Mouse (Mus musculus): ENCODE measurements around the gene Pycr1. TPM values are rescaled to one million over a fixed set of nuclear protein-coding genes. Genes with fewer than 3 reads are reported as not detected.

Pycr1 gene
- polyA plus RNA-seq, 1 experiment from 2014 or later = 29.9 TPM

DNA sequence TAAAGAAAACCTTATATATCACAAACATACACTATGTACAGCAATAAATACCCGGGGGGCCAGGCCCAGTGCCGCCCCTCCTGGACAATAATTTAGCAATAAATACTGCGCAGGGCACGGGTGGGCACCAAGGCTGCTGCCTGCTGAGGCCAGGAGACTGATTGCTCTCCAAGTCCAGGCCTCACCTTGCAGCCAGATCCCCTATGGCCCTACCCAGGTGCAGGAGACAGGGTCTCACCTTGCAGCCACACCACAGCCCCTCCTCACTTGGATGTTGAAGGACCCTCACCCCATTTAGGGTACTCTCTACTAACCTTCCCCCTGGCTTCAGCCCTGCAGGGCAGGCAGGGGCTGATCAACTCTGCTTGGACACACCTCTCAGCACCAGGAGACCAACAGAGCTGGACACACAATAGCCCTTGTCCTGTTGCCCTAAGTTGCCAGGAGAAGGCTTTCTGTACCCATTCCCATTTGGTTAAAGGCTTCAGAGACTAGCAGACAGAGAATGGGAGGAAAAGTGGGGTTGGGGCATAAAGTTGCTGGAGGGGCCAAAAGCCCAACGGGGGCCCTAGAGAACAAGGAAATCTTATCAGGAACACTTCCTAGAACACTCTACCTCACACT lies 18.3 kb downstream of the Pycr1 start, which contains the start of gene Sirt7:
Sirt7 (minus strand) TSS at position 89 of the 624 bp plus-strand sequence.
- H3K4me1 ChIP-seq (replicated peaks) = peaks cover 18% of the 10 kb centered on the region
- no peaks in the 10 kb centered on the region for H3K27me3 ChIP-seq
- peak within 1 kb of the TSS; percentile 98 for H3K4me3 ChIP-seq (replicated peaks)
- ATAC-seq (ENCODE audit: insufficient number of reproducible peaks, insufficient read depth, low FRiP score, low TSS enrichment, low read depth) = no peak
- no peaks in the 10 kb centered on the region for H3K9me3 ChIP-seq
- peak within 1 kb of the TSS; percentile 99 for H3K4me2 ChIP-seq
- WGBS = 15% methylated on average over 5 of the region's 5 CpGs
- peaks cover 61% of the 10 kb centered on the region for H3K36me3 ChIP-seq
- peak within 1 kb of the TSS; percentile 77 for H3K9ac ChIP-seq (replicated peaks)
- H3K27ac ChIP-seq = peak within 1 kb of the TSS; percentile 80

DNA sequence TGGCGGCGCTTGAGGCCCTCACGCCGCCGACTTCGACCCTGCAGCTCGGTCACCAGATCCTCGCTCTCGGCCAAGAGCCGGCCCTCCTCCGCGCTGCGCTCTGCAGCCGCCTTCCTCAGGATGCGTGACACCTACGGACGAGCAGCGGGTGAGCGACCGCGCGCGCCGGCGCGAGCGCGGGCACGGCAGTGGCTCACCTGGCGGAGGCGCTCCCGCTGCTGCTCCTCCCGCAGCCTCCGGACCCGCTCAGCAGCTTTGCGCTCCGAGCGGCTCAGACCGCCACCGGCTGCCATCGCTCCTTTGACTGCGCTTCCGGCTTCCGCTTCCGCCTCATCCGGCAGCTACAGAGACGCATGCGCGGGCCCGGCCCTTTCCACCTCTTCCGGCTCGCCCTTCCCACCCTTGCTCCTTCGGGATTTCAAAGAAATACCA lies 18.9 kb downstream of the Pycr1 start:
- Histone ChIP-seq H3K9me3 (no peaks in the 10 kb centered on the region), H3K4me1 (replicated peaks) (peaks cover 12% of the 10 kb centered on the region), H3K27me3 (no peaks in the 10 kb centered on the region), H3K9ac (replicated peaks) (peak overlapping the region; percentile 77), H3K36me3 (peaks cover 65% of the 10 kb centered on the region), H3K27ac (peak overlapping the region; percentile 80), H3K4me3 (replicated peaks) (peak overlapping the region; percentile 98), H3K4me2 (peak overlapping the region; percentile 99)
- peak; percentile 61; the same call in 1 of the 2 replicates for ATAC-seq (ENCODE audit: insufficient number of reproducible peaks, insufficient read depth, low FRiP score, low TSS enrichment, low read depth)
- WGBS = under 1% methylated on average over 52 of the region's 53 CpGs

DNA sequence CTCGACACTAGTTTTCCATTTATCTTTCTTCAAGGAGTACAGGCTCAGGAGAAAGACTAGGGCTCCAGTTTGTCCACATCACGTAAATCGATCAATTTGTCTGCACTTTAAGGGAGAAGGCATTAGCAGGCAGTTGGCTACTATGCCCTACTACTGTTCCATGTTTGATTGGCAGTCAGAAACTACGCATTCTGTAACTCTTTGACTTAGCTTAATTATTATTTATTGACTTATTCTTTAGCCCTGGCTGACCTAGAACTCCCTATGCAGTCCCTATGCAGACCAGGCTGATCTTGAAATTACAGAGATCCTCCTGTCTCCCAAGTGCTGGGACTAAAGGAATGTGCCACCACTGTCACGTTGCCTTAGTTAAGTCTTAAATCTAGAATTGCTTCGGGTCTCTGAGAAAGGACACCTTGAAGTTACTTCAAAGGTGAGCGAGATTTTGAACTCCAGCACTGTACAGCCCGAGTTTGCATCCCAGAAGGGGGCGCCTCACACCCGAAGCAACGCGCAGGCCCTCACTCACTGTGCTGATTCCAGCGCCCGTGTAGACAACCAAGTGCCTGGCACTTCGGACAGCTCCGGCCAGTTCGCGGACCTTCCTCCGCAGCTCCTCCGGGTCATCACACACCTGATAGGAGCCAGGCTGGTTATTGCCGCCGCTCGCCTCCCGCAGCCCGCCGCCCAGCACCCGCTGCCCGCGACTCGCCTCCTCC lies 19.4 kb downstream of the Pycr1 start:
- H3K36me3 ChIP-seq = peaks cover 62% of the 10 kb centered on the region
- no peaks in the 10 kb centered on the region for H3K9me3 ChIP-seq
- 13% methylated on average over 30 of the region's 30 CpGs for WGBS
- peaks cover 11% of the 10 kb centered on the region for H3K4me1 ChIP-seq (replicated peaks)
- H3K27me3 ChIP-seq = no peaks in the 10 kb centered on the region
- peak overlapping the region; percentile 98 for H3K4me3 ChIP-seq (replicated peaks)
- H3K27ac ChIP-seq = peak overlapping the region; percentile 80
- peak overlapping the region; percentile 99 for H3K4me2 ChIP-seq
- peak overlapping the region; percentile 77 for H3K9ac ChIP-seq (replicated peaks)
- ATAC-seq (ENCODE audit: insufficient number of reproducible peaks, insufficient read depth, low FRiP score, low TSS enrichment, low read depth) = peak; percentile 52; the same call in 1 of the 2 replicates

DNA sequence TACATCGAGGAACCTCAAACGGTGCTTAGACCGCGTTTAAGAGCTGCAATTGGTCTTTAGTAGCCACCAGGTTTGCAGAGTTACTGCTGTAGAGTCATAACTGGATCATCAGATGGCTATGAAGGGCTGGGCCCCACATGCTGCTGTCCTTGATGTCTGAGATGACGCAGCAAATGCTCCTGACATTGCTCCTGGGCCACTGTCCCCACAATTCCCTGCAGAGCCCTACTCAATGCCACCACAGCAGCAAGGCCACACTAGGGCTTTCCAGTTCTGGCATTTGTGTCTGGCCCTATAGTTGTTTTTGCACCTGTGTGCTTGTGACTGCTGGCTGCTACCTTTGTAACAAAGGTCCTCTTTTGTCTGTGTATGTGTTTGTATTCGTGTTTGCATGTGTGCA lies 20.8 kb downstream of the Pycr1 start:
- WGBS = 88% methylated on average over 6 of the region's 6 CpGs
- H3K36me3 ChIP-seq = peaks cover 66% of the 10 kb centered on the region

DNA sequence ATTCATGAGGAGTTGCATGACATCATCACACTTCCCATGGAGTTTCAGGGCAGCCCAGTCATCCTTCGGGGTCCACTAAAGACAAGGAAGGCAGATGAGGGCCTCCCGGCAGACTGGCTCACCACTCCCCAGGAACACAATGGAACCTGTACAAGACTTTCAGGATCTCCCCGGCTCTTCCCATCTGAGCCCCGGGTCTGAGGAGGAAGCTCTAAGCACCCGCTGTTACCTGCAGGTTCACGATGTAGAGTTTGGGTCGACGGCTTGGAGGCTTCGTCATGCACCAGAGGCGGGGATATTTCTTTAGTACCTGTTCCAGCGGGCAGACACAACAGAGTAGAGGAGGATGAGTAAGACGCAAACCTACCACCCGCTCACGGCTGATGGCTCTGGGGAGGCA lies 23.4 kb downstream of the Pycr1 start:
- peaks cover 56% of the 10 kb centered on the region for H3K36me3 ChIP-seq
- H3K4me1 ChIP-seq (replicated peaks) = peaks cover 24% of the 10 kb centered on the region
- no peak overlapping the region for H3K27ac ChIP-seq
- ATAC-seq (ENCODE audit: insufficient number of reproducible peaks, insufficient read depth, low FRiP score, low TSS enrichment, low read depth) = no peak
- no peaks in the 10 kb centered on the region for H3K27me3 ChIP-seq
- 92% methylated on average over 14 of the region's 14 CpGs for WGBS
- H3K4me3 ChIP-seq (replicated peaks) = no peak overlapping the region
- no peak overlapping the region for H3K4me2 ChIP-seq
- H3K9me3 ChIP-seq = no peaks in the 10 kb centered on the region
- H3K9ac ChIP-seq (replicated peaks) = no peak overlapping the region; the same call in 1 of the 2 replicates

More for the DNA sequence above, 20.8 kb downstream of the Pycr1 start:
- H3K27ac ChIP-seq = no peak overlapping the region
- no peaks in the 10 kb centered on the region for H3K9me3 ChIP-seq
- H3K27me3 ChIP-seq = no peaks in the 10 kb centered on the region
- H3K4me3 ChIP-seq (replicated peaks) = no peak overlapping the region
- no peak for ATAC-seq (ENCODE audit: insufficient number of reproducible peaks, insufficient read depth, low FRiP score, low TSS enrichment, low read depth)
- peaks cover 14% of the 10 kb centered on the region for H3K4me1 ChIP-seq (replicated peaks)
- H3K9ac ChIP-seq (replicated peaks) = no peak overlapping the region
- H3K4me2 ChIP-seq = no peak overlapping the region

DNA sequence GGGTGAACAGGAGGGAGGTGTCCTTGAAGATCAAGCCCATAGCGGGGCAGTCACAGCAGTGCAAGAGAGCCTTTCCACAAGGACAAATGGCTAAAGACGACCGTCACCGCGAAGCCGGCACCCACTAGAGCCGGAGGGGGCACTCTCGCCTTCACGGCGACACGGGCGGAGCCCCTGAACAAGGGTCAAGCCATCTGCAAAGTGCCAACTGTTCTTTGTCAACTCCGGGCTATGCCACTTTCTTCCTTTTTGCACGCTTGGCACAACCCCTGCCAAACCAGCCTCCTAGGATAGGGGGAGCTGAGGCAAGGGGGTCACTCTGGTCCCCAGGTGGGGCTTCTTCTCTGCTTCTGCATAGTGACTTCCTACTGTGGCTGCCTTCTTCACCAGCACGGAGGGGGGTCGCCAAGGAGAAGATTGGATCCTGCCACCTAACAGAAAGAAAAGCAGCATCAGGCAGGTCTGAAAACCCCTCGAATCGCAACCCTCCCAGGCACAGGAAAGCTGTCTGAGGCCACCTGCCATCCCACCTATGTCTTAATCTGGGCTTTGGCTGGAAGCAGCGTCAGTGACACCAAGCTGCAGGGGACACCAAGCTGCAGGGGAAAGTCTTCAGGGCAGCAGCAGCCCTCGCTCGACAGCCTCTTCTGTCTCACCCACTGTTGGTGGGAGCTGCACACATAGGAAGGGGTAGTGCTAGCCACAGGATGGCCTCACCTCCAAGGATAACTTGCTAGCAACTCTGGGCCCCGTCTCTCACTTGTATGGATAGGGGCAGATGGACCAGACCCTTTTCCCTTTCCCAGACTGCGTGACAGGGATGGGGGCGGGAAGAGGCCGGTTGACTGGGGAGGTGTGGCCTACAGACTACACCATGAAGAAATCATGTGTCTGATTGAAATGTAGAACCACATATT lies 24.7 kb downstream of the Pycr1 start:
- Histone ChIP-seq H3K4me3 (replicated peaks) (no peak overlapping the region), H3K9ac (replicated peaks) (no peak overlapping the region), H3K27ac (no peak overlapping the region)

DNA sequence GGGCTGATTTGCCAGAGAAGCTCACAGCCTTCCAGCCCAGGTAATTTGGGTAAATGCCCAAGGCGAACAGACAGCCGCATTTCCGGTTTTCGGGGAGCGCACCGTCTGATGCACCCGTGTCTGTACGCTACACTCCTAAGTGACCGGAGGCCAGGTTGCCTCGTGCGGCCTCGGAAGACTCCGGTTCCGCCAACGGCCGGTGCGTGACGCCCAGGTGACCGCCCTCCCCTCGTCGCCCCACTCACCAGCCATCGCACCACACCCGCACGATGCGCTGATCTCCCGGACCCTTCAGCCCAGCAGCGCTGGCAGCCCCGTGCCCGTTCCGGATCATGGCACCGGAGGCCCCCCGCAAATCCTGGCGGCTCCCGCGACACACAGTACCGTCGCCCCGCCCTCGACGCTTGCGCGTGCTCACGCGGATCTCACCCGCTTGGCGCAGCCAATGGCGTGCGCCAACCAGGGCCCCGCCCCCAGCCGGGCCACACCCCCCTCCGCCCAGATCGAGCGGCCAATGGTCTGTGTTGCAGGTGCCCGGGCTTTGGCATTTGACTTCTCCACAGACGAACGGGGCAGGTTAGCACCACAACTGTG lies 26.0 kb downstream of the Pycr1 start, which contains the start of gene Pcyt2:
Pcyt2 (minus strand) TSS at position 418 of the 594 bp plus-strand sequence.
- WGBS = under 1% methylated on average over 54 of the region's 56 CpGs
- Histone ChIP-seq H3K27ac (peak within 1 kb of the TSS; percentile 45), H3K9me3 (no peaks in the 10 kb centered on the region), H3K4me3 (replicated peaks) (peak within 1 kb of the TSS; percentile 77), H3K4me1 (replicated peaks) (peaks cover 17% of the 10 kb centered on the region), H3K36me3 (peaks cover 75% of the 10 kb centered on the region), H3K9ac (replicated peaks) (peak within 1 kb of the TSS; percentile 78), H3K4me2 (peak within 1 kb of the TSS; percentile 83), H3K27me3 (no peaks in the 10 kb centered on the region)
- ATAC-seq (ENCODE audit: insufficient number of reproducible peaks, insufficient read depth, low FRiP score, low TSS enrichment, low read depth) = peak; percentile 91

More for the DNA sequence above, 24.7 kb downstream of the Pycr1 start:
- H3K27me3 ChIP-seq = no peaks in the 10 kb centered on the region
- 94% methylated on average over 25 of the region's 25 CpGs for whole genome bisulfite sequencing
- H3K9me3 ChIP-seq = no peaks in the 10 kb centered on the region
- no peak overlapping the region for H3K4me2 ChIP-seq
- no peak for ATAC-seq (ENCODE audit: insufficient number of reproducible peaks, insufficient read depth, low FRiP score, low TSS enrichment, low read depth)
- peaks cover 67% of the 10 kb centered on the region for H3K36me3 ChIP-seq
- peaks cover 18% of the 10 kb centered on the region for H3K4me1 ChIP-seq (replicated peaks)

DNA sequence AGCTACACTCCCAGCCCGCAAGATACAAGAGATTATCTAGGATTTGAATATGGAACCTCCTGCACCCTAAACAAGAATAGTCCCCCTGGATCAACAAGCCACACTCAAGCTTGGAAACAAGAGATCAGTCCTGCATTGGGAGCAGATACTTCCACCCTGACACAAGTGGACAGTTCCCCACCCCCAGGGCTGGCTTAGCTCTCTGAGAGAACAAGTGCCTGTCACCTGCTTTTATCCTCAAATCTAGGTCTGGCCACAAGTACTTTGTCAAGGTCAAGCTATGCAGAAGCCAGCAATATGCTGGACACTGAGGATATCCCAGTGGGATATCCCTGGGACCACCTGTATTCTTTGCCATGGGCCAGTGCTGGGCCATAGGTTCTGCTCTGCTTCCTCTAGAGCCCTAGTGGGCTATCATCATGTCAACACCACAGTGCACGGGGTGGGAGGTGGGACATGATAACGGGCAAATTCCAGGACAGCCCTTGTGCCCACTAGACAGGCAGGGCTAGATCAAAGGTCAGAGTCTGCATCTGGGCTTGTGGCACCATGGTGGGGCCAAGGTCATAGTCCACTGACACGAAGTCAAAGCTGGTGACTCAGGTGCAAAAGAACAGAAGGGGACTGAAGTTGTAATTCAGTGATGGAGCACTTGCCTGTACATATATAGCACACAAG lies 26.8 kb downstream of the Pycr1 start:
- no peaks in the 10 kb centered on the region for H3K27me3 ChIP-seq
- H3K4me3 ChIP-seq (replicated peaks) = peak overlapping the region; percentile 77
- no peaks in the 10 kb centered on the region for H3K9me3 ChIP-seq
- peak overlapping the region; percentile 78 for H3K9ac ChIP-seq (replicated peaks)
- H3K36me3 ChIP-seq = peaks cover 75% of the 10 kb centered on the region
- H3K4me1 ChIP-seq (replicated peaks) = peaks cover 17% of the 10 kb centered on the region
- peak overlapping the region; percentile 83 for H3K4me2 ChIP-seq
- 47% methylated on average over 4 of the region's 4 CpGs for WGBS
- H3K27ac ChIP-seq = no peak overlapping the region
- ATAC-seq (ENCODE audit: insufficient number of reproducible peaks, insufficient read depth, low FRiP score, low TSS enrichment, low read depth) = no peak

DNA sequence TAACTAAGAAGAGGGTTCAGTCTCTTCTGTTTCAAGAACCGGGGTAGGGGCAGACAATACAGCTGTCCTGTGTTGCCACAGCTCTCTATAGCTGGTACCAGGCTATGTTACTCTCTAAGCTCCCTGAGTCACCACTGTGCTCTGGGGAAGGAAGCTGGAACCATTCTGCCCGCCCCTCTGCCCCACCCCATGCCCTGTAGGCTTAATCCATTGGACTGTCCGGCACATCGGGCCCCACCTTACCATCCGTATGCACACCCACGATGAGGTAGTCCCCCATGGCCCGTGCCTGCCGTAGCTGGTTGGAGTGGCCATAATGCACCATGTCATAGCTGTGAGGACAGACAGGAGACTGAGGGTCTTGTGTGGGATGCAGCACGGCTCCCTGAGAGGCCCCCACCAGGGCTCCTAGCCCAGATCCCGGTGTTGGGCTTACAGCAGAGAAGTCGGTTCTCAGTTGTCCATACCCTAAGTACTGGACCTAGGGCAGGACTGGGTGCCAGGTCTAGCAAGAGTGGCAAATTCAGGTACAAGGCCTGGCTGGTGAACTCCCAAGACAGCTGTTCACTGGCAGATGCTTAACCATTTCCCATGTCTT lies 27.9 kb downstream of the Pycr1 start:
- 0 out of 2 replicates have a peak overlapping the region, but pooled peaks have one; percentile 23 for H3K9ac ChIP-seq (replicated peaks)
- H3K4me1 ChIP-seq (replicated peaks) = peaks cover 17% of the 10 kb centered on the region
- H3K9me3 ChIP-seq = no peaks in the 10 kb centered on the region
- no peak overlapping the region for H3K27ac ChIP-seq
- ATAC-seq (ENCODE audit: insufficient number of reproducible peaks, insufficient read depth, low FRiP score, low TSS enrichment, low read depth) = no peak
- H3K4me3 ChIP-seq (replicated peaks) = no peak overlapping the region
- H3K4me2 ChIP-seq = no peak overlapping the region
- WGBS = 94% methylated on average over 11 of the region's 11 CpGs
- peaks cover 76% of the 10 kb centered on the region for H3K36me3 ChIP-seq
- no peaks in the 10 kb centered on the region for H3K27me3 ChIP-seq

DNA sequence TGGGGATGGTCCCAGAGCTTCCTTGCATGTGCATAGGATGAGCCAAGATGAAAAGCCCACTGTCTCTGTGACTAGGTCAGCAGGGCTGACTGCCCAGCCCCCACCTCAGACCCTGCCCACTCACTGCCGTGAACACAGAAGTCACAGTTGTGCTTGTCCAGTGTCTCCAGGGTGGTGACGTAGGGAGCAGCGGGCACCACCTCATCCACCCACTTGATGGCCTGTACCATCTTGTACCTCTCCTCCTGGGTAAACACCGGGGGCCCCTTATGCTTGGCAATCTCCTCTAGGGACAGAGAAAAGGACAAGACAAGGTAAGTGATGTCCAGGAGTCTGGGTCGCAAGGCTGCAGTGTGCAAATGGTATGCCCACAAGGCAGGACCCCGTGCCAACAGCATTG lies 28.4 kb downstream of the Pycr1 start:
- Histone ChIP-seq H3K27ac (no peak overlapping the region), H3K4me2 (no peak overlapping the region), H3K9me3 (no peaks in the 10 kb centered on the region), H3K9ac (replicated peaks) (0 out of 2 replicates have a peak overlapping the region, but pooled peaks have one; percentile 23), H3K4me1 (replicated peaks) (peaks cover 17% of the 10 kb centered on the region), H3K4me3 (replicated peaks) (no peak overlapping the region), H3K36me3 (peaks cover 76% of the 10 kb centered on the region), H3K27me3 (no peaks in the 10 kb centered on the region)
- ATAC-seq (ENCODE audit: insufficient number of reproducible peaks, insufficient read depth, low FRiP score, low TSS enrichment, low read depth) = no peak
- WGBS = 90% methylated on average over 6 of the region's 6 CpGs

Data from limb, embryonic 12.5 days (tissue).